Mouse (Mus musculus) spleen, postnatal 0 days (tissue): ENCODE data around the gene Clcn5. TPM values are rescaled to one million over a fixed set of nuclear protein-coding genes. Genes with fewer than 3 reads are reported as not detected.
A peak's percentile ranks its signal among the peaks of the same experiment; 100 is the strongest.

Experiments used
- microRNA counts: library from miRNA; unstranded; fragments of <30 nt; microRNA quantifications from one replicate; lab custom pipeline; 2015
- polyA plus RNA-seq: library from polyadenylated mRNA; unstranded; fragments of >200 nt; fragmentation: Nextera tagmentation; extraction: Ambion mirVana; gene quantifications from 2 replicates; pipeline ENCODE4 v1.2.1, GENCODE M21; 2015

Gene Clcn5
- polyA plus RNA-seq: 1.7 and 2.0 TPM in 2 replicates

DNA sequence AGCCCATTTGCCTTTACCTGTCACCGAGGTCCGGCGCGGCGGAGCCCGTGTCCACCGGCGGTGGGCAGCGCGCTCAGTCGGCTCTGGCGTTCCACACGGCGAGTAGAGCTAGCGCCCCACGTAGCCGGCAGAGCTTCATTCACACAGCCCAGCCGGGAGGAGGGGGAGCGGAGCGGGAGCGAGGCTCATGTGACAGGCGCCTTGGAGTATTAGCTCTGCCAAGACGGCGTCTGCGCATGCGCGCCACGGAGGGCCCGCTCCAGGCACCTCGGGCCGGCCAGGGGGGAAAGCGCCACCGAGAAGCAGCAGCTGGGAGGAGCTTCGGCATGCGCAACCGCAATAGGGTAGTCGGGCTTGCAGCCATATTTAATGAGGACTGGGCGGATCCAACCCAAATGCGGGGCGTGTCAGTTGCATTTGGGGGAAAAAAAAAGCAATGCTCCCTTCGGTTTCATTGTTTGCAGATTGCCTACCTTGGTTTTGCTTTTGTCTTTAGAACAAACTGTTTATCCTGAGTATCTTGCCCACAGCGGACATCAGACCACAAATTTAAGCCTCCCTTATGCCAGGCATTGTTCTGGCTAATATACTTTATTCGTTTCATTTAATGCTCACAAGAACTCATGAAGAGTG is at the start of gene Clcn5:
TSS of gene Clcn5 (minus strand) at position 270 of the 633 bp plus-strand sequence.

MicroRNAs encoded within 50 kb of the gene (microRNA counts, 519-probe panel; counts per million panel counts)
- 88.3 counts per million for microRNA mmu-miR-188-3p (lab: Ali Mortazavi, UCI)
- 6,972 counts per million, percentile 65 among the panel's probes with 10 or more counts for microRNA mmu-miR-188-5p (lab: Ali Mortazavi, UCI)
- 88.3 counts per million for microRNA mmu-miR-362-3p (lab: Ali Mortazavi, UCI)
- 88.3 counts per million for microRNA mmu-miR-362-5p (lab: Ali Mortazavi, UCI)
- microRNA mmu-miR-500 (lab: Ali Mortazavi, UCI): 88.3 counts per million
- microRNA mmu-miR-501-3p (lab: Ali Mortazavi, UCI): 88.3 counts per million
- 88.3 counts per million for microRNA mmu-miR-501-5p (lab: Ali Mortazavi, UCI)
- 88.3 counts per million for microRNA mmu-miR-532-3p (lab: Ali Mortazavi, UCI)
- 4,839 counts per million, percentile 32 among the panel's probes with 10 or more counts for microRNA mmu-miR-532-5p (lab: Ali Mortazavi, UCI)

Other genes starting within 250 kb of the Clcn5 start
- gene Usp27x, start 56.5 kb upstream of the Clcn5 start, polyA plus RNA-seq: 0.18 and 0.19 TPM in 2 replicates